Mouse (Mus musculus) left cerebral cortex, adult 2 months (tissue): ENCODE results near the gene Sh3rf1. TPM values are rescaled to one million over a fixed set of nuclear protein-coding genes. Genes with fewer than 3 reads are reported as not detected.

Source experiments
- DNase-seq, 2 experiments: peaks; one replicate each; pipeline ENCODE4 v3.0.0; 2021 to 2022; ENCODE audit warnings: low spot score in 2 of 2, mixed read lengths in 1 of 2; ENCODE audit errors: extremely low spot score in 1 of 2
- H3K27ac ChIP-seq: fragments of 200-600 bp; 2 replicates; pipeline ENCODE4 v1.8.1; 2022
- H3K4me3 ChIP-seq: fragments of 200-600 bp; 2 replicates; pipeline ENCODE4 v1.8.1; 2022
- CTCF ChIP-seq: fragments of 200-600 bp; IDR thresholded peaks from 2 replicates; pipeline ENCODE4 v1.8.1; 2022; ENCODE audit warnings: antibody characterized with exemption, mild to moderate bottlenecking, moderate library complexity
- intact Hi-C: fragments of 180-260 bp; cut with DNase I; formaldehyde crosslinking; loops from one replicate; pipeline ENCODE4 v1.15.1; 2025
- total RNA-seq, 2 experiments: library from RNA; stranded (reverse); gene quantifications; 2 replicates each; pipeline ENCODE4 v1.2.3; 2021

Gene Sh3rf1
- total RNA-seq, 2 experiments from 2014 or later = 37.5 to 40.7 TPM

DNA sequence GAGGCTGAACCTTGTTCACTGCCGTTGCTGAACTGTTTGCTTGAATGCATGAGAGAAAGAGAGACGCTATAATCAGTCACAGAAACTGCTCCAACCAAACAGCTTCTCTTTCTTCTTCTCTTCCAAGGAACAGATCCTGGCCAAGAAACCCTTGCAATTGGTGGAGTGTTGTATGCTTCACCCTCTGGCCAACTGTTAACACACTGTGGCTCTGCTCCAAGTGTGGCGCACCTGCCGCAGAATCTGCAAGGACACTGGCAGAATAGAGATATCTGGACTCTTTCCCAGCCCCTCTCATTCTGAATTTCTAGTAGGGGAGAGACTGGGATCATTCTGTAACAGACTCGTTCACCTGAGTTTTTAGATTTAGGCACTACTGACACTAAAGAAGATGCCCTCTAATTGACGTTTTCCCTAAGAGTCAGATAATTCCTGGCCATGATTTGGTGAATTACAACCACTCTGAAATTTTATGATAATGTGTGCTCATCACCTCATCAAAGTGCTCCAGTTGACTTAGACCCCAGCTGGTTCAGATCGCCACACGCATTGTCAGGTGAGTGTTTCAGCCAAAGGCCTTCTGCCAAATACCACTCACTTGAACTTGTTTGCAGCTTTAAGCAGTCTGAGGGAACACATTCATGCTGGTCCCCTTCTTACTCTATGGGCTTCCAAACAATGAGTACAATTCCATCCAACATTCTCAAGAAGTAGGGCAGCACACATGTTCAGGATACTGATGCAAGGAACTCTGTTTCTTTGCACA lies 204.4 kb downstream of the Sh3rf1 start:
- no peak overlapping the region for H3K27ac ChIP-seq
- intact Hi-C loops = no loop called here
- no peak overlapping the region for H3K4me3 ChIP-seq
- DNase-seq = no peak
- TF ChIP-seq CTCF = no peak

DNA sequence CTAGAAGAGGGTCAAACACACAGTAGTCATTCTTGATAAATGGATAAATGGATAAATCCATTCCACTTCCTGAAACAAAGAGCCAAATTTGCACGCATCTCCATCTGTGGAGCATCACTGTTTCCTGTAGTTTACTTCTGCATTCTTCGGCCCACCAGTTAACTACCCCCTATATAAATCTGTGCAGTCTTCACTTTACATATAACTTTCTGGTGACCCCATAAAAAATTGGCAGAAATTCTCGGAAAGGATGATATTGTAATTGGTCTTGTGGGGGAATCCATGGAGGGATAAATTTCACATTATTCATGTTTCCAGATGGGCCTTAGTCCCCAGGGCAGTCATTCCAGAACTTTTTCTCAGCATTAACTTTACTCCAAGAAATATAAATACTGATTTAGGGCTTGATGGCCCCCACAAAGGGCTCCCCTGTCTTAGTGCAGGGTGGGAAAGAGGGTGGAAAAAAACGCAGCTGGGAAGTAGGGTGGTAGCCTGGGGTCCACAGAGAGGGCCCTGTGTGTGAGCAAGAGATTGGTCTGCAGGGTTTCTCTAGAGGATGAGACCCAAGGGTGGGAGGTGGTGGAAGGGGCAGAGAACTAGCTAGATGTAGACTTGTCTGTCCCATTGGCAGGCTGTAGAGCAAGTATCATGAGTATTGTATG lies 205.3 kb downstream of the Sh3rf1 start:
- TF ChIP-seq CTCF = no peak
- intact Hi-C loops = no loop called here
- Histone ChIP-seq H3K4me3 (no peak overlapping the region), H3K27ac (no peak overlapping the region)
- DNase-seq = no peak

DNA sequence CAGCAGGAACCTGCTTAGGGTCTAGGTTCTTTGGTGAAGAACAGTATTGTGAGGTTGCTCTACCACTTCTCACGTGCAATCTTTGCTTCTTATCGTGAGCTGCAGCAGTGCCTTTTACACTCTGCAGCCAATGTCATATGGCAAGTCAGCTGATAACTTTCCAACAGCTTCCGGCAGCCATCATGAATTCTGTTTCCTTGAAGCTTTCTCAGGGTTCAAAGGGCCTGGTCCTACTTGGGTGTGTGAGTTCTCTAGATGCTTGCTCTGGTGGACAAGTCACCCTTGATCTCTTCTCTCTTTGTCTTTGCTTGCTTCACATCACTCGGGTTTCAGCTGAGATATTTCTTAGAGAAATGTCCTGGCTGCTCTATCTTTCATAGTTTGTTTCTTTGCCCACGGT lies 211.8 kb downstream of the Sh3rf1 start:
- H3K27ac ChIP-seq = no peak overlapping the region
- DNase-seq = no peak
- no peak overlapping the region for H3K4me3 ChIP-seq
- intact Hi-C loops = no loop called here
- TF ChIP-seq CTCF = no peak

- Histone ChIP-seq H3K27ac (no peak overlapping the region), H3K4me3 (no peak overlapping the region)
- intact Hi-C loops = no loop called here
- no peak for DNase-seq
- no peak for TF ChIP-seq CTCF
These were observed 212.5 kb downstream of the Sh3rf1 start for GRCm38 (mm10) chr8:61436147-61436546.

GRCm38 (mm10) chr8:61436586-61437304 lies 213.1 kb downstream of the Sh3rf1 start:
- Histone ChIP-seq H3K4me3 (no peak overlapping the region), H3K27ac (no peak overlapping the region)
- intact Hi-C loops = no loop called here
- no peak for TF ChIP-seq CTCF
- no peak for DNase-seq

DNA sequence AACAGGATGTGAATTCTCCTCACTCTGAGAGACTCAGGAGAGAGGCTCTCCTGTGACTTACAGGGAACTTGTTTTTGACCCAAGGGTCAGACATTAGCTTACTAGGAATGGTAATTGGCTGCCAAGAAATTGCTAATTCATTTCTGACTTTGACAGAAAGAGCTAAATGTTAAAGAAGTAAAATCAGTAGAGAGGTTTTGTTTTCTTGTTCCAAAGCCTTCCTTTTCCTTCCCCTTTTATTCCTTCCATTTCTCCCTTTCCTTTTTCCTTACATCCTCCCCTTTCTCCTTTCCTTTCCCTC lies 213.6 kb downstream of the Sh3rf1 start:
- TF ChIP-seq CTCF = no peak
- no peak for DNase-seq
- Histone ChIP-seq H3K27ac (no peak overlapping the region), H3K4me3 (no peak overlapping the region)
- intact Hi-C loops = no loop called here

DNA sequence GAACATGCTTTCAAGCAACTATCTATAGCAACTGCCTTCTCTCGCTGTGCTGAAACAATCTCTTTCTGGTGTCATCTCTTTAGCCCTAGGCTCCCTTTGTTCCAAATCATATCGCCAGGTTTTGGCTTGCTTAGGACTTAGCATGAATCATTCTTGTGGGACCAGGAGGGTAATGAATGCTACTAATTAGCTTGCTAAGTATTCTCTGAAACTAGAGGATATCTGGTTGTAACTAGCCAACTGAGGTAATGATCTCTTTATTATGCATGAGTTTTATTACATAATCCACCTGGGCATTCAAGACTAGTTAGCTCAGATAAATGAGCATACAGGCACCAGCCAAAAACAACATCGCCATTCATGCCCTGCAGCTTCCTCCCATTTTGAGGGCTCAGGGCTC lies 219.3 kb downstream of the Sh3rf1 start:
- intact Hi-C loops = no loop called here
- DNase-seq = no peak
- no peak for TF ChIP-seq CTCF
- Histone ChIP-seq H3K4me3 (no peak overlapping the region), H3K27ac (no peak overlapping the region)

DNA sequence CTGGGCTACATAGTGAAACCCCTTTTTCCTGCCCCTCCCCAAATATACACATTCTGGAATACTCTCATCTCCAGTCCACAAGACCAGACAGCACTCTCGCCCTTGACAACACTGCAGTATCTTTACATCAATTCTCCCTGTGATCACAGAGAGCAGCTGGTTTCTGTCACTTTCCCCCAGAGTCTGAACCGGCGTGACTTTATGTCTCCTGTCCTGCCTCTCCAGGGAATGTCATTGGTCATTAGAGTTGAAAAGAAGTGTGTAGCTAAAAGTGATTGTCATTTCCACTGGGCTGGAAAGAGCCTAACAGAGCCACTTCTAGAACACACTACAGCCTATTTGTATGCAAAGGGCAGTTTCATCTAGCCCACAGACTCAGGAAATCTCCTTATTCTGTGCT lies 220.7 kb downstream of the Sh3rf1 start:
- no peak for TF ChIP-seq CTCF
- H3K27ac ChIP-seq = no peak overlapping the region

More for the DNA sequence above, 220.7 kb downstream of the Sh3rf1 start:
- no peak overlapping the region for H3K4me3 ChIP-seq
- intact Hi-C loops = no loop called here
- no peak for DNase-seq

Other genes starting within 250 kb of the Sh3rf1 start
- gene Clcn3, start 240.6 kb upstream of the Sh3rf1 start, total RNA-seq = 100 to 1,000 TPM; 122 to 132 TPM
- 10 to 100 TPM; 29.9 to 31.8 TPM for gene Nek1, start 230.7 kb upstream of the Sh3rf1 start, total RNA-seq